Mouse (Mus musculus) erythroblast, embryonic 14.5 days (primary cell): ENCODE data around the gene St3gal3. TPM values are rescaled to one million over a fixed set of nuclear protein-coding genes. Genes with fewer than 3 reads are reported as not detected.

Experiments
- H3K27me3 ChIP-seq: 2 replicates; pipeline ENCODE4 v1.6.1; 2012; ENCODE audit warnings: inconsistent platforms; ENCODE audit not compliant: control insufficient read depth
- H3K36me3 ChIP-seq: 2 replicates; pipeline ENCODE4 v1.6.1; 2012; ENCODE audit warnings: mild to moderate bottlenecking, inconsistent platforms; ENCODE audit not compliant: control insufficient read depth
- H3K4me1 ChIP-seq: 2 replicates; pipeline ENCODE4 v1.6.1; 2012; ENCODE audit warnings: inconsistent platforms; ENCODE audit not compliant: control insufficient read depth
- H3K4me3 ChIP-seq: replicated peaks from 2 replicates; pipeline ENCODE3; 2012; ENCODE audit warnings: moderate library complexity, mild to moderate bottlenecking, inconsistent platforms
- H3K9me3 ChIP-seq: 2 replicates; pipeline ENCODE4 v1.6.1; 2012; ENCODE audit warnings: low read length, inconsistent platforms, mixed read lengths; ENCODE audit not compliant: control insufficient read depth
- GATA1 ChIP-seq: IDR thresholded peaks from 2 replicates; pipeline ENCODE4 v1.6.1; 2012; ENCODE audit warnings: low read length, inconsistent platforms, mixed read lengths
- TAL1 ChIP-seq: IDR thresholded peaks from 3 replicates; pipeline ENCODE4 v1.6.1; 2012; ENCODE audit warnings: low read length, inconsistent platforms, mixed read lengths
- polyA plus RNA-seq: library from polyadenylated mRNA; stranded (reverse); fragments of >175 nt; gene quantifications from 2 replicates; pipeline ENCODE4 v1.2.3, GENCODE M21; 2012

Gene St3gal3
- polyA plus RNA-seq, 1 experiment: 0.85 TPM

DNA sequence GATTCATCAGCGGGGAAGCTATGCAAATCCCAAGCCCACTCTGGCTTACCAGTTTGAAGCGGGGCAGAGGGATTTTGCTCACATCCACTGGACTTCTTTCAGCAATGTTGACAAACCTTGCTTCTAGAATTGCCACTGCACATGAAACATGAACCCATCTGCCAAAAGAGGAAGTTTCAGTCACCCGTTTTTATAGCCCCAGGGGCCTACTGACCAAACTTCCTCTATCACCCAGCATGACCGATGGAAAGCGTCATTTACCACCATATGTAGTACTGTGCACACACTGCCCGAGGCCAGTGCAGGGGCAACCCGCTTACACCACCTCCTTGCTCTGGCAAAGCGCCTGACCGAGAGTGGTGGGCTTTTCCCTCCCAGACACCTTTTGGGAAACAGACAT, 9.6 kb upstream of the St3gal3 start:
- TF ChIP-seq TAL1: no peak
- no peak for TF ChIP-seq GATA1
- H3K4me3 ChIP-seq: no peak overlapping the region
- no peaks in the 10 kb centered on the region for H3K9me3 ChIP-seq
- H3K4me1 ChIP-seq: peaks cover 16% of the 10 kb centered on the region
- peaks cover 94% of the 10 kb centered on the region for H3K36me3 ChIP-seq
- no peaks in the 10 kb centered on the region for H3K27me3 ChIP-seq

DNA sequence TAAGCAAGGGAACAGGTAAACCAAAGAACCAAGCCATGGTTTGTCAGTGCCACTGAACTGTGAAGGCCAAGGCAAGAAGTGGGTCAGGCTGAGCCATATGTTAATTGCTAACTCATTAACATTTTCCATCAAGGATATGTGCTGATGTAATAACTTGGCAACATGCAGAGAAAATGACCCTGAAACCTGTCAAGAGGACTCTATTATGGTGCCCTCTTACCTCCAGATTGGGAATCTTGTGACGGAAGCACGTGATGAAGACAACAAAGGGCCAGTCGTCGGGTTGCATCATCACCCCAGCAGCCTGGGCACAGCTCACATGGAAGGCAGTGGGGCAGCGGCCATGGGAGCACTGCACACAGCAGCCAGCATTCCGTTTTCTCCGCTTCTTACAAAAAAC, 9.0 kb upstream of the St3gal3 start:
- no peak overlapping the region for H3K4me3 ChIP-seq
- TF ChIP-seq GATA1: no peak
- no peak for TF ChIP-seq TAL1
- peaks cover 92% of the 10 kb centered on the region for H3K36me3 ChIP-seq
- H3K27me3 ChIP-seq: no peaks in the 10 kb centered on the region
- H3K4me1 ChIP-seq: peaks cover 11% of the 10 kb centered on the region
- H3K9me3 ChIP-seq: no peaks in the 10 kb centered on the region

GRCm38 (mm10) chr4:118141511-118141910, 6.8 kb upstream of the St3gal3 start:
- peaks cover 91% of the 10 kb centered on the region for H3K36me3 ChIP-seq
- H3K4me3 ChIP-seq: no peak overlapping the region
- H3K27me3 ChIP-seq: no peaks in the 10 kb centered on the region
- peaks cover 2% of the 10 kb centered on the region; the same call in 1 of the 2 replicates for H3K4me1 ChIP-seq
- TF ChIP-seq GATA1 (no peak), TAL1 (no peak)
- no peaks in the 10 kb centered on the region for H3K9me3 ChIP-seq

- H3K9me3 ChIP-seq: no peaks in the 10 kb centered on the region
- H3K36me3 ChIP-seq: peaks cover 73% of the 10 kb centered on the region
- no peak for TF ChIP-seq GATA1
- TF ChIP-seq TAL1: no peak
These were observed 4.2 kb upstream of the St3gal3 start for GRCm38 (mm10) chr4:118138891-118139290.

GRCm38 (mm10) chr4:118137857-118138256, 3.1 kb upstream of the St3gal3 start:
- peaks cover 63% of the 10 kb centered on the region for H3K36me3 ChIP-seq

More at GRCm38 (mm10) chr4:118138891-118139290, 4.2 kb upstream of the St3gal3 start:
- Histone ChIP-seq H3K4me3 (no peak overlapping the region), H3K27me3 (no peaks in the 10 kb centered on the region), H3K4me1 (peaks cover 22% of the 10 kb centered on the region)

GRCm38 (mm10) chr4:118137311-118137710, 2.6 kb upstream of the St3gal3 start:
- Histone ChIP-seq H3K4me1 (peaks cover 35% of the 10 kb centered on the region), H3K27me3 (no peaks in the 10 kb centered on the region), H3K4me3 (no peak overlapping the region), H3K9me3 (no peaks in the 10 kb centered on the region), H3K36me3 (peaks cover 57% of the 10 kb centered on the region)
- TF ChIP-seq GATA1 (no peak), TAL1 (no peak)

More at GRCm38 (mm10) chr4:118137857-118138256, 3.1 kb upstream of the St3gal3 start:
- H3K4me3 ChIP-seq: no peak overlapping the region
- H3K9me3 ChIP-seq: no peaks in the 10 kb centered on the region
- peaks cover 32% of the 10 kb centered on the region for H3K4me1 ChIP-seq
- no peak for TF ChIP-seq GATA1
- TF ChIP-seq TAL1: no peak
- H3K27me3 ChIP-seq: no peaks in the 10 kb centered on the region

DNA sequence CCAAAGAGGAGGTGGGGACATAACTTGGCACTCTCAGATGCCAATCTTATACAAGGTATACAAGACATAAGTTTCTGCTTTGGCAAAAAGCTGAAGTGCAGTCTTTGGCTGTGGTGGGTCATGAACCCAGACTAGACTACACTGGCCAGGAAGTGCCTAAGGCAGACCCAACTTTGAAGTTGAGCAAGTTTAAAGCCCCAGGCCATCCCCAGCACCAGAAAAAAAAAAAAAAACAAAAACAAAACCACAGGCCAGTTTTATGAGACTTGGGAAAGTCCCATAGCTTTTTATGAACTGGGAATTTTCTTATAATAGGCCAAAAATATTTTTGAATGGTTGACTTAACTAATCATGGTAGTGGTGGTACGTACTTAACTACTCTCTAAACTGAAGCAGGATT, 700 bp upstream of the St3gal3 start:
- Histone ChIP-seq H3K4me1 (peaks cover 35% of the 10 kb centered on the region), H3K27me3 (no peaks in the 10 kb centered on the region), H3K36me3 (peaks cover 39% of the 10 kb centered on the region), H3K4me3 (peak overlapping the region; percentile 94), H3K9me3 (no peaks in the 10 kb centered on the region)
- TF ChIP-seq GATA1 (no peak), TAL1 (no peak)

DNA sequence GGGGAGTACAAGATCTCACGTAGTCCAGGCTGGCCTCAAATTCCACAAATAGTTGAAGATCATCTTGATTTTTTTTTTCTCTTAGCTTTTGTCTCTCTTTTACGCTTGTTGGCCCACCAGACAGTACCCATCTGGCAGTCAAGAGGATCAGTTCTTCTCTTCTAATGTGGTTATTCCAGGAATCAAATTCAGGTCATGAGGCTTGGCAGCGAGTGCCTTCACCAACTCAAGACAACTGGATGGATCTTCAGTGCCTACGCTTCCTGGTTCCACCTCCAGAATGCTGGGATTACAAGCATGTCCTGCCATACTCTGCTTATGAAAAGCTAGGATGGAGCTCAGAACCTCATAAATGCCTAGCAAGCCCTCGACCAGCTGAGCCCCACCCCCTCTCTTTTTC, 3.4 kb downstream of the St3gal3 start:
- no peaks in the 10 kb centered on the region for H3K27me3 ChIP-seq
- no peak overlapping the region for H3K4me3 ChIP-seq
- no peaks in the 10 kb centered on the region for H3K9me3 ChIP-seq
- TF ChIP-seq TAL1 (no peak), GATA1 (no peak)
- peaks cover 45% of the 10 kb centered on the region for H3K4me1 ChIP-seq
- H3K36me3 ChIP-seq: peaks cover 6% of the 10 kb centered on the region

- H3K4me3 ChIP-seq: no peak overlapping the region
- no peak for TF ChIP-seq TAL1
- TF ChIP-seq GATA1: no peak
- peaks cover 27% of the 10 kb centered on the region for H3K4me1 ChIP-seq
- H3K27me3 ChIP-seq: no peaks in the 10 kb centered on the region
- no peaks in the 10 kb centered on the region; the same call in none of the 2 replicates for H3K36me3 ChIP-seq
- no peaks in the 10 kb centered on the region for H3K9me3 ChIP-seq
These were observed 11.5 kb downstream of the St3gal3 start for GRCm38 (mm10) chr4:118123030-118123704.

DNA sequence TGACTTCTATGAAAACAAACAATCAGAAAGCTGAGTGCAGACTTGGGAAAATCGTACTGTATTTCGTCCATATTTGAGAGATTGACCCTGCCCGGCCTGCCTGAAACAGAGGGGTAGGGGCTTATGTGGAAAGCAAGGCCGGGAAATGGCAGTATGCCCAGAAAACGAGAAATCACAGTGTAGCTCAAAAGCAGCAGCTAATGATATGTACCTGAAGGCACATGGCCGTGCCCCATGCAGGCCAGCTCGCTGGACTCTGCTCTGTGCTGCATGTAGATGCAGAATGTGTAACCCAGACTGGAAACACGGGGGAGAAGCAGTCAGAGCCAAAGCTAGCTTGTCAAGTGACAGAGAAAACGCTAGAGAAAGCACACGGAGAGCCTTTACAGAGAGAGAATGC, 12.6 kb downstream of the St3gal3 start:
- H3K27me3 ChIP-seq: no peaks in the 10 kb centered on the region
- TF ChIP-seq TAL1 (no peak), GATA1 (no peak)
- peaks cover 20% of the 10 kb centered on the region for H3K4me1 ChIP-seq
- no peaks in the 10 kb centered on the region for H3K9me3 ChIP-seq
- no peak overlapping the region for H3K4me3 ChIP-seq
- no peaks in the 10 kb centered on the region; the same call in none of the 2 replicates for H3K36me3 ChIP-seq
